Mouse (Mus musculus): ENCODE data around the gene Lgals3.

DNA sequence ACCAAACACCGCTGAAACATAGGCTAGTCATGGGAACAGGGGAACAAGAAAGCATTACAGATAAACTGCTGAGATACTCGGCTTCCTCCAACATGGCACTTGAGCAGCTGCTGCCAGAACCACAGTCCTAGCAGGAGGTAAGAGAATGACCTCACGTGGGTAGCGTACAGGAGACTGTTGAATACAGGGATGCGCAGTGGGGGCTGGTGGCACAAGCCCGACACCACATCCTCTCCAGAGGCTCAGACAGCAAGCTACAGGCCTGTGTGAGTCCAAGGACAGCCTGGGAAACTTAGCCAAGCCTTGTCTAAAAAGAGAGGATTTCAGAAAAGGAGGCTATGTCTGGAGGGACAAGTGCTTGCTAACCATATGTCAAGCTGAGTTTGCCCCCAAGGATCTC lies 27.5 kb downstream of the Lgals3 start:
- no peak for TF ChIP-seq ZNF384 (IDR thresholded peaks at IDR 0.05; ENCODE audit: low read depth, low read length)
- no peak for TF ChIP-seq MAFK (IDR thresholded peaks at IDR 0.05; ENCODE audit: insufficient read depth, low read depth, low read length)
- TF ChIP-seq HCFC1 (IDR thresholded peaks at IDR 0.05; ENCODE audit: borderline replicate concordance, insufficient read depth, low read length): no peak

Data from ES-E14 (cell line).